8 mouse cellular contexts compared by ENCODE assay signal in the genomic region with DNA sequence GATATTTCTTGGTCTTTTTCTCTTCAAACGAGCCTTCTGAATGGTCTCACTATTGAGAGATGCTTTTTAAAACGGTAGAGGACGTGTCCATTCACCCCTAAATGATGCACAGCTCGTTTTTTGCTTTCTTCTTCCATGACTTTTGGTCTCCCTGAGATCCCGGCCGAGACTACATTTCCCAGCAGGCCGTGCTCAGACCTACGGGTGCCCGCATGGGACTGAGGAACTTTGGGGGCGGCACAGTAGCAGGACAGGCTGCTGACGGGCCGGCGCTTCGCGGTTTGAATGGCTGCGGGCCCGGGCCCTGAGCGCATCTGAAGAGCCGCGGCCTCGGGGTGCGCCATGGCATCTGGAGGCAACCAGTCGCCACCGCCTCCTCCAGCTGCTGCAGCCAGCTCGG. TPM values are rescaled to one million over a fixed set of nuclear protein-coding genes. Genes with fewer than 3 reads are reported as not detected.
DNase-seq lines count a peak whose midpoint lies in the region; ATAC-seq and TF ChIP-seq lines count a peak whose summit lies in the region.

A gene (plus strand): TSS at position 224 of the 400 bp plus-strand sequence.

- H3K9me3 ChIP-seq in embryonic facial prominence, embryonic 13.5 days, result no peaks in the 10 kb centered on the region
- H3K9me3 ChIP-seq in limb, embryonic 12.5 days, result no peaks in the 10 kb centered on the region
- no peaks in the 10 kb centered on the region for H3K9me3 ChIP-seq in midbrain, embryonic 15.5 days

- H3K27ac ChIP-seq in embryonic facial prominence, embryonic 13.5 days, result peak within 1 kb of the TSS; percentile 82
- H3K27ac ChIP-seq in kidney, adult 2 months (ENCODE audit: insufficient read depth, low read depth, low read length), result peak within 1 kb of the TSS; percentile 92
- peak within 1 kb of the TSS; percentile 71; the same call in 1 of the 2 replicates for H3K27ac ChIP-seq in limb, embryonic 12.5 days
- peak within 1 kb of the TSS; percentile 84 for H3K27ac ChIP-seq in midbrain, embryonic 15.5 days
- peak within 1 kb of the TSS; percentile 93 for H3K27ac ChIP-seq in spleen, adult 2 months (ENCODE audit: insufficient read depth, low read length)

- H3K27me3 ChIP-seq in embryonic facial prominence, embryonic 13.5 days, result no peaks in the 10 kb centered on the region
- H3K27me3 ChIP-seq in kidney, adult 2 months (replicated peaks; ENCODE audit: control insufficient read depth, insufficient read depth, low read length), result no peaks in the 10 kb centered on the region
- H3K27me3 ChIP-seq in limb, embryonic 12.5 days, result no peaks in the 10 kb centered on the region
- no peaks in the 10 kb centered on the region for H3K27me3 ChIP-seq in midbrain, embryonic 15.5 days (replicated peaks)
- H3K27me3 ChIP-seq in spleen, adult 2 months (ENCODE audit: control insufficient read depth, insufficient read depth, low read length), result no peaks in the 10 kb centered on the region

- peak within 1 kb of the TSS; percentile 89 for H3K9ac ChIP-seq in embryonic facial prominence, embryonic 13.5 days
- peak within 1 kb of the TSS; percentile 78 for H3K9ac ChIP-seq in limb, embryonic 12.5 days (replicated peaks)
- peak within 1 kb of the TSS; percentile 66 for H3K9ac ChIP-seq in midbrain, embryonic 15.5 days

- peak within 1 kb of the TSS; percentile 59 for H3K4me2 ChIP-seq in embryonic facial prominence, embryonic 13.5 days
- peak within 1 kb of the TSS; percentile 64 for H3K4me2 ChIP-seq in limb, embryonic 12.5 days
- peak within 1 kb of the TSS; percentile 68 for H3K4me2 ChIP-seq in midbrain, embryonic 15.5 days

- no peak for TF ChIP-seq CTCF in kidney, adult 2 months (conservative IDR thresholded peaks at IDR 0.05; ENCODE audit: insufficient read depth, insufficient read length, low read depth, low read length)
- no peak for TF ChIP-seq CTCF in spleen, adult 2 months (IDR thresholded peaks at IDR 0.05; ENCODE audit: extremely low read depth, insufficient read depth, insufficient read length, insufficient replicate concordance)

- under 1% methylated on average over 25 of the region's 25 CpGs for WGBS in embryonic facial prominence, embryonic 13.5 days
- under 1% methylated on average over 25 of the region's 25 CpGs for WGBS in kidney, adult 2 months
- 1% methylated on average over 25 of the region's 25 CpGs for WGBS in limb, embryonic 12.5 days
- WGBS in midbrain, embryonic 15.5 days, result under 1% methylated on average over 25 of the region's 25 CpGs
- under 1% methylated on average over 25 of the region's 25 CpGs for WGBS in spleen, adult 2 months

- peak; percentile 89 for ATAC-seq in embryonic facial prominence, embryonic 13.5 days (ENCODE audit: insufficient number of reproducible peaks, insufficient read depth, low FRiP score, low TSS enrichment, low read depth)
- peak; percentile 94 for ATAC-seq in limb, embryonic 12.5 days (ENCODE audit: insufficient number of reproducible peaks, insufficient read depth, low FRiP score, low TSS enrichment, low read depth)
- ATAC-seq in midbrain, embryonic 15.5 days (replicated peaks), result peak; percentile 98

- peak within 1 kb of the TSS; percentile 87 for H3K4me3 ChIP-seq in embryonic facial prominence, embryonic 13.5 days
- peak within 1 kb of the TSS; percentile 89 for H3K4me3 ChIP-seq in kidney, adult 2 months (ENCODE audit: insufficient read depth, low read depth, low read length)
- H3K4me3 ChIP-seq in limb, embryonic 12.5 days (replicated peaks), result peak within 1 kb of the TSS; percentile 93
- H3K4me3 ChIP-seq in midbrain, embryonic 15.5 days, result peak within 1 kb of the TSS; percentile 84
- H3K4me3 ChIP-seq in spleen, adult 2 months (ENCODE audit: extremely low read depth, insufficient read depth, insufficient read length), result peak within 1 kb of the TSS; percentile 94

- peaks cover 8% of the 10 kb centered on the region; the same call in 1 of the 2 replicates for H3K36me3 ChIP-seq in embryonic facial prominence, embryonic 13.5 days
- no peaks in the 10 kb centered on the region for H3K36me3 ChIP-seq in kidney, adult 2 months (ENCODE audit: control insufficient read depth, insufficient read depth, low read length)
- no peaks in the 10 kb centered on the region for H3K36me3 ChIP-seq in limb, embryonic 12.5 days
- H3K36me3 ChIP-seq in midbrain, embryonic 15.5 days (replicated peaks), result no peaks in the 10 kb centered on the region
- peaks cover 2% of the 10 kb centered on the region; the same call in 1 of the 2 replicates for H3K36me3 ChIP-seq in spleen, adult 2 months (ENCODE audit: control insufficient read depth, insufficient read depth, low read length)

- DNase-seq in 3134 (ENCODE audit: extremely low read depth, insufficient read length, low spot score), result peak; percentile 84
- peak; percentile 95 to 97 for DNase-seq in adrenal gland, postnatal 36 days
- peak; percentile 98 to 99 for DNase-seq in heart, adult 18-20 months
- DNase-seq in kidney, adult 2 months, result peak; percentile 98
- DNase-seq in spleen, adult 2 months (ENCODE audit: low read depth in 1 of 2, low spot score in 2 of 2), result peak; percentile 82 to 96

- no peak for TF ChIP-seq POLR2A in kidney, adult 2 months (IDR thresholded peaks at IDR 0.05; ENCODE audit: low read depth, low read length)
- TF ChIP-seq POLR2A in spleen, adult 2 months (IDR thresholded peaks at IDR 0.05; ENCODE audit: low read depth, low read length), result peak; percentile 26

- peaks cover 12% of the 10 kb centered on the region for H3K4me1 ChIP-seq in embryonic facial prominence, embryonic 13.5 days
- peaks cover 7% of the 10 kb centered on the region for H3K4me1 ChIP-seq in kidney, adult 2 months (ENCODE audit: control insufficient read depth, insufficient read depth, low read length)
- peaks cover 12% of the 10 kb centered on the region for H3K4me1 ChIP-seq in limb, embryonic 12.5 days (replicated peaks)
- H3K4me1 ChIP-seq in midbrain, embryonic 15.5 days, result peaks cover 22% of the 10 kb centered on the region
- peaks cover 8% of the 10 kb centered on the region for H3K4me1 ChIP-seq in spleen, adult 2 months (ENCODE audit: control insufficient read depth, insufficient read depth, insufficient read length)

RNA-seq across cellular contexts. Expression of the gene that starts here (rescaled TPM):
- 10 to 100 TPM; 35.1 to 50.1 TPM for total RNA-seq in adrenal gland, postnatal 36 days (2021)
- 16.5 and 19.4 TPM in 2 replicates for polyA plus RNA-seq in embryonic facial prominence, embryonic 13.5 days (2015; fragmentation: Nextera tagmentation; extraction: Ambion mirVana)
- 10 to 100 TPM; 30.7 to 39.6 TPM for total RNA-seq in heart, adult 18-20 months (2021)
- polyA plus RNA-seq in kidney, adult 2 months (2012; rRNA removed), result 38.1 and 38.6 TPM in 2 replicates
- polyA plus RNA-seq in limb, embryonic 12.5 days (2016; fragmentation: Nextera tagmentation; extraction: Ambion mirVana), result 12.1 and 13.0 TPM in 2 replicates
- 22.0 and 22.1 TPM in 2 replicates for polyA plus RNA-seq in midbrain, embryonic 15.5 days (2015; fragmentation: Nextera tagmentation; extraction: Ambion mirVana)
- 19.6 and 21.5 TPM in 2 replicates for polyA plus RNA-seq in spleen, adult 2 months (2012; rRNA removed)

Comparison
In these comparisons a context has a peak if more than half of its experiments do, and no peak if none do; other contexts are left out.
1. Peak in every context shown above with its lines: DNase-seq, ATAC-seq, H3K4me3 ChIP-seq and H3K27ac ChIP-seq.